Mouse (Mus musculus) thymus, postnatal 0 days (tissue): ENCODE measurements around the gene C7. TPM values are rescaled to one million over a fixed set of nuclear protein-coding genes. Genes with fewer than 3 reads are reported as not detected.
"Not testable (repeated sequence)": the region's sequence is repeated elsewhere in the genome, so short reads cannot be mapped to it uniquely, and the experiment has no call there.

Source experiments
- DNase-seq: peaks from one replicate; pipeline ENCODE4 v3.0.0-alpha.2; 2015; ENCODE audit warnings: low spot score
- polyA plus RNA-seq: library from polyadenylated mRNA; unstranded; fragments of >200 nt; fragmentation: Nextera tagmentation; extraction: Ambion mirVana; gene quantifications from 2 replicates; pipeline ENCODE4 v1.2.1, GENCODE M21; 2015

C7 gene
- polyA plus RNA-seq = not detected in 2 replicates

- DNase-seq = no peak
Measured at GRCm38 (mm10) chr15:5063635-5064034, at the start of gene C7. Gene C7 (minus strand): TSS chr15:5063740.

GRCm38 (mm10) chr15:5112651-5113050, 49.1 kb upstream of the C7 start:
- DNase-seq = no peak

GRCm38 (mm10) chr15:5108655-5109040, 45.1 kb upstream of the C7 start:
- no peak for DNase-seq

DNA sequence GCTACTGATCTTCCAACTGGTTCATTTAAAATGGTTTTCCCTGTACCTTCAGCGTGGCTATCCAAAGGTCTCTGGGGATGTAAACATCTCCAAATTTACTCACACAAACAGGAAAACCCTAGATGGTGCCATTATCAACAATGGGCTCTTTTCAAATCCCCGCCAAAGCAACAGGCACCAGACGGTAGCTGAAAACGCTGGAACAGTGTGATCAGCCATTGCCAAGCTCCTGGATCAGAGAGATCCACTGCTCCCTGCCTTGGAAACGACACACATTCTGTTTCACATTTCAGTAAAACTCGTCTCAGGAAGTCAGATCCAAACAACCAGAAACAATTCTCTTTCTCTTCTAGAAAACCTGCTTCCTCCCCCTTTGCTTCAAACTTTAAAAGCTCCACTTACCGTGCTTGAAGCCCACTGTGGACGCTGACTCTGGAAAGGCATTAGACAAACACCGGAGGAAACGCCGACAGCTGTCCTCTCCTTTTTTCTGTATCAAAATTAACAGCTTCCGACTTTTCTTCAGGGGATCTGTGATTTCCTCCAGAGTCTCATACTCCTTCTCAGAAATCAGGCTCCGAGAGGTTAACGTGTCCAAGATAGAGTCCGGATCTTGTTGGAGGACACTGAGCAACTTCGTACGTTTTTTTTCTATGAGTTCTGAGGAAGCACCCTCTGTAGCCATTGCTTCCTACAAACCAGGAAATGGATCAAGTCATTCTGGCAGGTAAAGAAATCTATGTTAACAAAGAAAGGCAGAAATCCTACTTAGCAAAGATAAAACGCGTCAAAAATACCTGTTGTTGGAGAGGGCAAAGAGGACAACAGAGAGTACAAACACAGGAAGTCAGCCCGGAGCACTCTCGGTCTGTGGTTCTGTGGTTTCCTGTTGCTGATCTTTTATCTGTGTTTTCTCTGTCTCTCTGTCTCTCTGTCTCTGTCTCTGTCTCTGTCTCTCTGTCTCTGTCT, 44.4 kb upstream of the C7 start, which contains the start of gene Card6:
TSS of gene Card6 (minus strand) at position 854 of the 969 bp plus-strand sequence.
- DNase-seq = peak; percentile 87

- peak; percentile 52 for DNase-seq
Measured at GRCm38 (mm10) chr15:5106293-5106692, 42.8 kb upstream of the C7 start.

DNA sequence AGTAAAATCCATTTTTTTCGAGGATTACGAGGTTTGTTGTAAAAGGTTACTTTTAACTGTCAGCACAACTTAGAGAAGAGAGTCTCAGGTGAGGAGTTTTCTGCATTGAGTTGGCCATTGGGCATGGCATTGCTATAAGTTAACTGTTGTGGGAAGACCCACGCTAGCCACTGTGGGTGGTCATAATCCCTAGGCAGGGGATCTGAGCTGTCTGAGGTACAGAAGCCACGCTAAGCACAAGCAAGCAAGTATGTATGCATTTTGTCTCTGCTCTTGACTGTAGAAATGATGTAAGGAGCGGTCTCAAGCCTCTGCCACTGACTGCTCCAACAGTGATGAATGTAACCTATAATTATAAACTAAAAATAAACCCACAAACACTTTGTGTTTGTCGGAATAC, 42.4 kb upstream of the C7 start:
- DNase-seq = no peak

- no peak for DNase-seq
Measured at GRCm38 (mm10) chr15:5102312-5102711, 38.8 kb upstream of the C7 start.

GRCm38 (mm10) chr15:5097376-5097775, 33.8 kb upstream of the C7 start:
- no peak for DNase-seq

DNA sequence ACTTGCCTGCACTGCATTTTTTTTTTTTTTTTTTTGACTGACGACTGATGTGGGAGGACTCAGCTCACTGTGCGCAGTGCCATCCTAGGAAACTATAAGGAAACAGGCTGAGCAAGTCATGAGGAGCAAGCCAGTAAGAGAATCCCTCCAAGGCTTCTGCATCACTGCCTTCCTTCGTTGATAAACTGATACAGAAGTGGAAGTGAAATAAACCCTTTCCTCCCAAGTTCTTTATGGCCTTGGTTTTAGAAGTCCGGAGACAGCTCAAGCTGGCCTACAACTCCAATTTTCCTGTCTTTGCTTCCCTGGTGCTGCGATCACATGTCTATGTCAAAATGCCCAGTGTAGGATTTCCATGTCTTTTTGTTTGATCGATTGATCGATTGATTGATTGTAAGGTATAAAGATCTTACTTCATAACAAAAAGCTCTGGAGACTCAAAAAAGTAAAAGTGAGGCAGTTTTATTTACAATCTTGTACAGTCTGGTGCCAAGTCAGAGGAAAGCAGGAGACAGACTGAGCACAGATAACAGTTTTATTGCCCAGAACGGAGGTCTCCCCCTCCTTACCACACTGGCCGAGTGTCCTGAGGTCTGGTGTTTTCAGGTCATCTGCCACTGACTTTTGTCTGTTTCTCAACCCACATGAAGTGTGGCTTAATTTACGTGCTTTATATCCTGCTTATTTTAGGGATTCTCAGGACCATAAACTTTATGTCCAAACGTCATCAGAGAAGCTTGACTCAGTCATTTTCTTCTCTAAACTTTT, 32.2 kb upstream of the C7 start:
- DNase-seq = no peak

- no peak for DNase-seq
Measured at GRCm38 (mm10) chr15:5090131-5090530, 26.6 kb upstream of the C7 start.

DNA sequence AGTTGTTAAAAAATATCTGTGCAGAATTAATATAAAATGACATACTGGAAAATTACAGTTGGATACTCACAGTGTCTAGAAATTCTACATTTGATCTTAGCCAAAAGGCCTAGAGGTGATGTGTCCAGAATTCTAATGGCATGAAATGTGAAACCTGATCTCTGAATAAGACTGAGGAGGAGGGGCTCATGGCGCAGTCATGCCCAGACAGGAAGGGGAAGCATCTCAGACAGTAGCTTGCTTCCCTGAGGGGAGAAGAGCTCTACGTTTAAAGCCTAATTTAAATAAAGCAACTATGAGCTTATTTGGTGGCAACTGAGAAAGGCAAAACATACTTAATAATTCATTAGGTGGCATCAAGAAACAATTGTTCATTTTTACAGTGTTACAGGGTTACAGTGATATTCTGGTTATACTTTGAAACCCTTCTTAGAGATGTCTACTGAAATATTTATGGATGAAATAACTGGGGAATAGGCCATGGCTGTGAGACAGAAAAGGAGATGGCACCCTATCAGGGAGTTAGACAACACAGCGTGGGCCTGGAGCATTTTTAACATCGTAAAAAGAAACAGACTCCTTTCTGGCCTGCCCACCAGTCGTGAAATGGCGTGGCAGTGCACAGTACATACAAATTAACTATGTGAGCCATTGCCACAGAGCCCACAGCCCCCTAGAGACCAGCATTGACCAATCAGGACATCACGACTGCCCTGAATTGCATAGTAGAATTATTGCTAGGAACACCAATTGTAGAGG, 25.5 kb upstream of the C7 start:
- no peak for DNase-seq

GRCm38 (mm10) chr15:5086162-5086561, 22.6 kb upstream of the C7 start:
- DNase-seq = peak; percentile 9

DNA sequence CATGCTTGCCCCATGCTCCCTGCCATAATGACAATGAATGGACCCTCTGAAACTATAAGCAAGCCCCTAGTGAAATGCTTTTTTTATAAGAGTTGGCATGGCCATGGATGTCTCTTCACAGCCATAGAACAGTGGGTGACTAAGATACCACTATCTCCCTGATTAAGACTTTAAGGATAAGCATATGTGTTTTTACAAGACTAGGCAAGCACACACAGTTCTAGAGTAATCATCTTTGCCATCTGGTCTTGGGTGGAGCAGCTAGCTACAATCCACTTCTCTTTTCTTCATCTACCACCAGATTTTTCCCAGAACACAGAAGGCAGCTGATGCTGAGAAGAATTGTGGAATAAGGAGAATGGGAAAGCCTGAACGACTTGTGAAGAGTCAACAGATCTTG, 17.7 kb upstream of the C7 start:
- DNase-seq = no peak

DNA sequence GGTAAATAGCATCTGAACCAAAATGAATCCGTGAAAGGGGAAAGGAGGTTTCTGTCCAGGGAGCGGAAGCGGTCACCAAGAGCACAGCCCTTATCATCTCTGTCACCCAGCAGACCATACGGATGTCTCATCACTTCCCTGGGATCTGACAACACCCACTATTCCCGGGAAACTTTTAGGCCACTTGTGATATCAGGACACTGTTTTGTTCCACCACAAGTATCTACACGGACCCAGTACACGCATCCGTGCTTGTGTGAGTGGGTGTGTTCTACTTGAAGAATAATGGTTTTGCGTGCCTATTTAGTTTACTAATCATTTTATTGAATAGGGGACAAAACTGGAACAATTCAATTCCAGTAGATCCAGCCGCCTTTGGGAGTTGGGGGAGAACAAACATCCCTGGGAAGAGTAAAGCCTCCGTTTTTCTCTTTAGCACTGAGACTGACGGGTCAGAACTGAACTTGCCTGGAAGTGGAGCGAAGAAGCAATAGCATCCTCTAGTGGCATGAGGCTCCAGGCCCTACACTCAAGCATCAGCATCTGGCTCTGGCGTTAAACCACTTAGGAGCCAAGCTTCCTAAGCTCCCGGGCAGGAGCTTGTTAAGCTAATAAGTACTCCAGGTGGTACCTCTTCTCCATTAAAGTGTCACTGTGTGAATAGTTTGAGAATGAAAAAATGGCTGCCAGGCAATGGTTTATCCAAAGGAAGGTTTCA, 5.4 kb upstream of the C7 start:
- DNase-seq = no peak

GRCm38 (mm10) chr15:5045560-5046284, 17.8 kb downstream of the C7 start:
- DNase-seq = peak; percentile 8

- DNase-seq = no peak
Measured at GRCm38 (mm10) chr15:5029256-5029655, 34.3 kb downstream of the C7 start.

- DNase-seq = not testable (repeated sequence)
Measured at GRCm38 (mm10) chr15:5023479-5024265, 39.9 kb downstream of the C7 start.

DNA sequence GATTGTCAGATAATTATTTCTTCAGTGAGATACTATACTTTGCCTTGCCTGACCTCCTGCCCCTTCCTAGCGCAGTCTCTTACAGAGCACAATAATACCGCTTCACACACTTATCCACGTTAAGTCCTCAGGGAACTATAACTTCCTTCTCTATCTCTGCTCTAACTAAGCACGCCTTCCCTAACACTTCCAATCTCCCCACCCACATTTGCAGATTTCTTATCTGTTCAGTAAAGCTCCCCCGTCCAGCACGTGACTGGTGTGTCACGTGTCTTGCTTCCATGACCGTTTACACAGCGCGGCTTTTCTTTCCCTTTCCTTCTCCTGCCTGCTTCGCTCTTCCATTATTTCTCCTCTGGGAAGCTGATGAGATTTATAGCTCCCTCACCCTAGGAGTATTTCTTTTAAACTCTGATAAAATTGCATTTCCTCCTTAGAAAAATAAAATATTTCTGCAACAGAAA, 53.9 kb downstream of the C7 start:
- DNase-seq = no peak
